Mouse (Mus musculus): Measurements from ENCODE around the gene Tmem11.

GRCm38 (mm10) chr11:60908073-60908472 is 29.0 kb upstream of the Tmem11 start:
- no peak; the same call in 1 of the 2 replicates for TF ChIP-seq CTCF (IDR thresholded peaks at IDR 0.05; ENCODE audit: extremely low read depth, insufficient read length, insufficient replicate concordance, low read depth, low read length)
- no peak for TF ChIP-seq POLR2A (IDR thresholded peaks at IDR 0.05; ENCODE audit: low read depth, low read length)
